Mouse (Mus musculus) midbrain, postnatal 0 days (tissue): ENCODE data around the gene Adcy5. TPM values are rescaled to one million over a fixed set of nuclear protein-coding genes. Genes with fewer than 3 reads are reported as not detected.

Experiments used
- ATAC-seq: fragments of 200-750 bp; cut with Nextera tagmentation; 2 replicates; pipeline ENCODE4 v1.8.0; 2017; ENCODE audit warnings: moderate number of reproducible peaks, mild to moderate bottlenecking, moderate TSS enrichment, moderate library complexity; ENCODE audit not compliant: low FRiP score
- DNase-seq: peaks from one replicate; pipeline ENCODE4 v3.0.0-alpha.2; 2015; ENCODE audit warnings: low spot score
- H3K27ac ChIP-seq: fragments of 300-500 bp; sonication (generic); 2 replicates; pipeline ENCODE4 v1.5.1; 2014; ENCODE audit warnings: low read depth, mild to moderate bottlenecking, low read length, mixed read lengths
- H3K27me3 ChIP-seq: fragments of 300-500 bp; sonication (generic); 2 replicates; pipeline ENCODE4 v1.6.1; 2014; ENCODE audit warnings: low read length, control low read depth, mixed read lengths; ENCODE audit not compliant: insufficient read depth
- H3K36me3 ChIP-seq: fragments of 300-500 bp; sonication (generic); 2 replicates; pipeline ENCODE4 v1.6.1; 2014; ENCODE audit warnings: low read length, control low read depth, mixed read lengths; ENCODE audit not compliant: insufficient read depth
- H3K4me1 ChIP-seq: fragments of 300-500 bp; sonication (generic); 2 replicates; pipeline ENCODE4 v1.6.1; 2014; ENCODE audit warnings: mild to moderate bottlenecking, control low read depth, antibody characterized with exemption, low read length, mixed read lengths; ENCODE audit not compliant: insufficient read depth
- H3K4me2 ChIP-seq: fragments of 300-500 bp; sonication (generic); 2 replicates; pipeline ENCODE4 v1.6.1; 2014; ENCODE audit warnings: low read depth, mild to moderate bottlenecking, low read length, mixed read lengths; ENCODE audit not compliant: poor library complexity, severe bottlenecking
- H3K4me3 ChIP-seq: fragments of 300-500 bp; sonication (generic); 2 replicates; pipeline ENCODE4 v1.5.1; 2014; ENCODE audit warnings: low read depth, mild to moderate bottlenecking, low read length, moderate library complexity
- H3K9ac ChIP-seq: fragments of 300-500 bp; sonication (generic); replicated peaks from 2 replicates; pipeline ENCODE4 v1.6.1; 2014; ENCODE audit warnings: mild to moderate bottlenecking, low read length, moderate library complexity, mixed read lengths; ENCODE audit not compliant: poor library complexity, severe bottlenecking
- H3K9me3 ChIP-seq: fragments of 300-500 bp; sonication (generic); 2 replicates; pipeline ENCODE4 v1.6.1; 2016; ENCODE audit warnings: low read length, control low read depth
- CTCF ChIP-seq: IDR thresholded peaks from 2 replicates; pipeline ENCODE4 v1.5.1; 2016; ENCODE audit warnings: antibody characterized with exemption, mild to moderate bottlenecking
- WGBS: fragments of 180-500 bp; shearing (Covaris S2); extraction: QIAGEN DNeasy Blood & Tissue Kit; methylation state at CpG from one replicate; pipeline ENCODE4 v1.1.7; 2014; 5-methylcytosine and 5-hydroxymethylcytosine counted together
- polyA plus RNA-seq: library from polyadenylated mRNA; unstranded; fragments of >200 nt; fragmentation: Nextera tagmentation; extraction: Ambion mirVana; gene quantifications from 2 replicates; pipeline ENCODE4 v1.2.1, GENCODE M21; 2015
- total RNA-seq: library from RNA; depleted of rRNA; stranded (reverse); fragments of >200 nt; gene quantifications from 2 replicates; pipeline ENCODE4 v1.2.3, GENCODE M21; 2014

The Adcy5 gene
- total and polyA plus RNA-seq, 2 experiments from 2014 or later = 6.9 to 77.3 TPM

DNA sequence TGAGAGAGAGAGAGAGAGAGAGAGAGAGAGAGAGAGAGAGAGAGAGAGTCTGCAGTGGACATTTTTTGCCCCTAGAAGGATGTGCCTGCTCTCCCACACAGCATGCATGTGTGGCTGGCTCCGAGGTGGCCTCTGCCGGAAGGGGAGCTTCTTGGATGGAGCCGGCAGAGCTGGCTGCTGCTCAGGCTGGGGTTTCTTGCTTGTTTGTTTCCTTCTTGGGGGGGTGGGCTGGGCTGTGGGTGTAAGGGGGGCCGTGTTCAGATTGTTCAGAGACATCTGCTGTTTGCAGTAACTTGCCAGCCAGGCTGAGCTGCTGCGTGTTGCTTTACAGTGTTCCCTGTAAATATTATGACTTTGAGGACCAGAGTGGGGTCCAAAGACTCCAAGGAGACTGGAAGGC is 60.8 kb downstream of the Adcy5 start:
- Histone ChIP-seq H3K4me2 (no peak overlapping the region), H3K36me3 (no peaks in the 10 kb centered on the region), H3K9me3 (no peaks in the 10 kb centered on the region), H3K9ac (no peak overlapping the region), H3K4me3 (no peak overlapping the region), H3K27me3 (no peaks in the 10 kb centered on the region), H3K27ac (no peak overlapping the region), H3K4me1 (no peaks in the 10 kb centered on the region)
- ATAC-seq (no peak), DNase-seq (no peak)
- 39% methylated on average over 5 of the region's 5 CpGs for WGBS
- TF ChIP-seq CTCF = no peak

DNA sequence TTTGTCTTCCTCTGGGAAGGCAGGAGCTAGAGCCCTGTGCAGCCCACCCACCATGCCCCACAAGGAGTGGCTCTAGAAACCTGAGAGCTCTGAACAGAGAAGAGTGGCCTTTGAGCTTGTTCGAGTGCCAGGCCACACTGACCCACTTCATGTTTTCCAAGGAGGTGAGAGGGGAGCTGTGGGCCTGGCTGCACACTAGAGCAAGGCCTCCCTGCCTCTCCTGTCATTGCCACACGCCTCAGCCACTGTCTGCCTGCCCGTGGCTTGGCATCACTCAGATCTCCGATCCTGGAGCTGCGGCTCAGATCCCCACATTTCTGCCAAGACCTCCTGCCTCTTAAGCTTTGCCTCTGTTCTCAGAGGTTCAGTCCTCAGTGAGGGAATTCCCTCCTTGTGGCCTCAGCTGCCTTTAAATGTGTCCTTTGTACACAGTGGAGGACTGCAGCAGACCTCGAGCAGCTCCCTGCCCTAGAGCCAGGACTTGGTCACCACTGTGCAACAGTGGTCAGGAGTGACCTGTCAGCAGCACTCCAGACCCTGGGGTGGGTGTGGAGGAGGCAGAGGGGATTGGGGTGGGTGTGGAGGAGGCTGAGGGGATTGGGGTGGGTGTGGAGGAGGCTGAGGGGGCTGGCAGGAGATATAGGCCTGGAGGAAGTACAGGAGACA is 62.3 kb downstream of the Adcy5 start:
- Histone ChIP-seq H3K9me3 (no peaks in the 10 kb centered on the region), H3K4me3 (no peak overlapping the region), H3K4me2 (no peak overlapping the region), H3K4me1 (no peaks in the 10 kb centered on the region), H3K27me3 (no peaks in the 10 kb centered on the region), H3K9ac (no peak overlapping the region), H3K27ac (0 out of 2 replicates have a peak overlapping the region, but pooled peaks have one; percentile 43), H3K36me3 (no peaks in the 10 kb centered on the region)
- WGBS = 49% methylated on average over 6 of the region's 6 CpGs
- DNase-seq (no peak), ATAC-seq (peak; percentile 3; the same call in 1 of the 2 replicates)
- no peak for TF ChIP-seq CTCF

DNA sequence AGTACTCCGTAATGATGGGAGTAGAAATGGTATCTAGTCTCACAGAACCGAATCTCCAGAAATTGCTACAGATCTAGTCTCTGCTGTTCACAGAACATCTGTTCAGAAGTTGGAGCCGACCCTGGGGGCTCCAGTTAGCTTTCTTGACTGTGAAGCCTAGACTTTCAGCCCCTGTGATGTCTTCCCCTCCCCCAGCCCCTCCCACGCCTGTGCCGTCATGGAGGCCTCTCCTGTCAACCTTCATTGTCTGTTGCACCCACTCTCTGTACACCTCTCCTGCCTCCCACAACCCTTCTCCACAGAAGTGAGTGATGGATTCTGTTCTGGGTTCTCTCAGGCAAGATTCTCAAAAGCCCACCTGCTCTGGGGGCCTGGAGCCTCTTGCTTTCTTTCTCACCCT is 65.7 kb downstream of the Adcy5 start:
- Histone ChIP-seq H3K9ac (no peak overlapping the region), H3K4me1 (no peaks in the 10 kb centered on the region), H3K9me3 (no peaks in the 10 kb centered on the region), H3K27me3 (no peaks in the 10 kb centered on the region), H3K27ac (no peak overlapping the region), H3K36me3 (no peaks in the 10 kb centered on the region), H3K4me3 (no peak overlapping the region), H3K4me2 (no peak overlapping the region)
- no peak for ATAC-seq
- 70% methylated on average over 5 of the region's 5 CpGs for WGBS
- DNase-seq = no peak
- TF ChIP-seq CTCF = no peak

DNA sequence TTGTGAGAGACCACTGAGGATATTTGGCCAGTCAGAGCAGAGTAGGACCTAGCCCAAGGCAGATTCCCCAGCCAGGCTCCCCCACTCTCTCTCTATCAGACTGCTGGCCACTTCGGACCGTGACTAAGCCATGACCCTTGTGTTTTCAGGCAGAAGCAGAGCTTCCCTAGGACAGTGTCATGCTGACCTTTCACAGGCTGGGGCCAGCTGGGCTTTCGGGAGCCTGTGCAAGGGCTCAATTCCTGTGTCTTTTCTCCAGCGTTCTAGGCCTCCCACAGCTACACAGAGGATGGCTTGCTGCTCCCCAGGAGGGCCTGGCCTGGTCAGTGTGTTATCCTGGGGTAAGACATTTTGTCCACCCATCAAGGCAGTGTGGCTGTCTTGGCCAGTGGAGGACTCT is 66.9 kb downstream of the Adcy5 start:
- no peak overlapping the region for H3K27ac ChIP-seq
- H3K9ac ChIP-seq = no peak overlapping the region
- no peak overlapping the region for H3K4me3 ChIP-seq
- H3K9me3 ChIP-seq = no peaks in the 10 kb centered on the region
- no peaks in the 10 kb centered on the region for H3K4me1 ChIP-seq
- TF ChIP-seq CTCF = no peak
- ATAC-seq = no peak
- H3K27me3 ChIP-seq = no peaks in the 10 kb centered on the region
- H3K36me3 ChIP-seq = no peaks in the 10 kb centered on the region
- 39% methylated on average over 4 of the region's 4 CpGs for WGBS
- DNase-seq = no peak
- H3K4me2 ChIP-seq = no peak overlapping the region

DNA sequence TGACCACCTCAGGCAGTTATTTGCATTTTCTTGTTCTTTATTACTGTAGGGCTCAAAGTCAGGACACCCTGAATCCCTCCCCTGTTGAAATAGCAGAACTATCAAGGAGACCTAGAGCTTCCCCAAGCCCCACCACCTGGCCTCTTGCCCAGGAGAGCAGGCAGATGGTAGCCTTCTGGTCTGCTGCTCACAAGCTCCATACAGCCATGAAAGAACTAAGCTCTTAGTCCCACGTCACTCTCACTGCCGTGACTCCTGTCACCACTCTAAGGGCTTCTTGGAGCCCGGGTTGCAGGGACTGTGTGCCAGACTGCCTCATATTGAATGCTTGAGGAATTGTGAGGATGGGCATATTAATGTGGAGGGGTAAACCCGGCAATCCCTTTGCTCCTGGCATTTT is 69.3 kb downstream of the Adcy5 start:
- 73% methylated on average over 4 of the region's 4 CpGs for WGBS
- Histone ChIP-seq H3K4me3 (no peak overlapping the region), H3K4me1 (no peaks in the 10 kb centered on the region), H3K9ac (no peak overlapping the region), H3K27ac (no peak overlapping the region), H3K9me3 (no peaks in the 10 kb centered on the region), H3K27me3 (no peaks in the 10 kb centered on the region), H3K4me2 (no peak overlapping the region), H3K36me3 (no peaks in the 10 kb centered on the region; the same call in 1 of the 2 replicates)
- ATAC-seq = no peak; the same call in 1 of the 2 replicates
- peak; percentile 83 for DNase-seq
- TF ChIP-seq CTCF = no peak

DNA sequence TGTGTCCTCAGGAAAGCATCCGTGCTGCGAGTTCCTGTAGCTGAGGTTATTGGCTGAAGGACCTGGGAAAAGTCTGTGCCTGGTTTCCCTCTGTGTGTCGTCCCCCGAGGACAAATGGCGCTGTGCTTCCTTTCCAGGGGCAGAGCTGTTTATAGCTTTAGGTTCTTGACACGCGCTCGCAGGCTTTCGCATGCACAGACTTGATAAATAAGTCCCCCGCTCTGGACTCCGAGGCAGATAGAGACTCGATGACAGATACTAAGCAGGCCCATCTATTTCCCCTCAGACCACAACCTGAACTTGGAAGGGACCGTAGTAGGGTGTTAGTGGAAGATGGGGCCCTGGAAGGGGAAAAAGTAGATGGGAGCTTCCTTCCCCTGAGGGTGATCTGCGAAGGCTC is 70.0 kb downstream of the Adcy5 start:
- Histone ChIP-seq H3K36me3 (no peaks in the 10 kb centered on the region; the same call in 1 of the 2 replicates), H3K27ac (no peak overlapping the region), H3K27me3 (no peaks in the 10 kb centered on the region), H3K4me3 (no peak overlapping the region), H3K4me2 (no peak overlapping the region), H3K9me3 (no peaks in the 10 kb centered on the region), H3K9ac (no peak overlapping the region), H3K4me1 (no peaks in the 10 kb centered on the region)
- 81% methylated on average over 14 of the region's 14 CpGs for WGBS
- TF ChIP-seq CTCF = no peak
- ATAC-seq (no peak), DNase-seq (no peak)
